Mouse (Mus musculus) neural tube, embryonic 15.5 days (tissue): ENCODE data around the gene Tnni3k. TPM values are rescaled to one million over a fixed set of nuclear protein-coding genes. Genes with fewer than 3 reads are reported as not detected.

Experiments
- ATAC-seq: fragments of 200-750 bp; cut with Nextera tagmentation; 2 replicates; pipeline ENCODE4 v1.8.0; 2017; ENCODE audit warnings: mild to moderate bottlenecking, moderate TSS enrichment, moderate library complexity; ENCODE audit not compliant: low FRiP score
- H3K27ac ChIP-seq: fragments of 300-500 bp; sonication (generic); replicated peaks from 2 replicates; pipeline ENCODE4 v1.5.1; 2015; ENCODE audit warnings: mild to moderate bottlenecking, inconsistent platforms
- H3K27me3 ChIP-seq: fragments of 300-500 bp; sonication (generic); replicated peaks from 2 replicates; pipeline ENCODE4 v1.6.1; 2015; ENCODE audit warnings: inconsistent platforms
- H3K36me3 ChIP-seq: fragments of 300-500 bp; sonication (generic); 2 replicates; pipeline ENCODE4 v1.6.1; 2015; ENCODE audit warnings: inconsistent platforms
- H3K4me1 ChIP-seq: fragments of 300-500 bp; sonication (generic); 2 replicates; pipeline ENCODE4 v1.6.1; 2015; ENCODE audit warnings: inconsistent platforms
- H3K4me2 ChIP-seq: fragments of 300-500 bp; sonication (generic); 2 replicates; pipeline ENCODE4 v1.6.1; 2015; ENCODE audit warnings: inconsistent platforms, mild to moderate bottlenecking, moderate library complexity
- H3K4me3 ChIP-seq: fragments of 300-500 bp; sonication (generic); replicated peaks from 2 replicates; pipeline ENCODE4 v1.5.1; 2015; ENCODE audit warnings: mild to moderate bottlenecking, inconsistent platforms
- H3K9ac ChIP-seq: fragments of 300-500 bp; sonication (generic); replicated peaks from 2 replicates; pipeline ENCODE4 v1.6.1; 2015; ENCODE audit warnings: mild to moderate bottlenecking, inconsistent platforms
- H3K9me3 ChIP-seq: fragments of 300-500 bp; sonication (generic); replicated peaks from 2 replicates; pipeline ENCODE4 v1.6.1; 2016; ENCODE audit warnings: inconsistent platforms
- WGBS: fragments of 180-500 bp; shearing (Covaris S2); methylation state at CpG from one replicate; pipeline ENCODE4 v1.1.7; 2015; ENCODE audit warnings: mixed read lengths; 5-methylcytosine and 5-hydroxymethylcytosine counted together
- polyA plus RNA-seq: library from polyadenylated mRNA; unstranded; fragments of >200 nt; fragmentation: Nextera tagmentation; extraction: Ambion mirVana; gene quantifications from 2 replicates; pipeline ENCODE4 v1.2.1, GENCODE M21; 2015

Tnni3k gene
- polyA plus RNA-seq, 1 experiment from 2014 or later, result 0.06 TPM

DNA sequence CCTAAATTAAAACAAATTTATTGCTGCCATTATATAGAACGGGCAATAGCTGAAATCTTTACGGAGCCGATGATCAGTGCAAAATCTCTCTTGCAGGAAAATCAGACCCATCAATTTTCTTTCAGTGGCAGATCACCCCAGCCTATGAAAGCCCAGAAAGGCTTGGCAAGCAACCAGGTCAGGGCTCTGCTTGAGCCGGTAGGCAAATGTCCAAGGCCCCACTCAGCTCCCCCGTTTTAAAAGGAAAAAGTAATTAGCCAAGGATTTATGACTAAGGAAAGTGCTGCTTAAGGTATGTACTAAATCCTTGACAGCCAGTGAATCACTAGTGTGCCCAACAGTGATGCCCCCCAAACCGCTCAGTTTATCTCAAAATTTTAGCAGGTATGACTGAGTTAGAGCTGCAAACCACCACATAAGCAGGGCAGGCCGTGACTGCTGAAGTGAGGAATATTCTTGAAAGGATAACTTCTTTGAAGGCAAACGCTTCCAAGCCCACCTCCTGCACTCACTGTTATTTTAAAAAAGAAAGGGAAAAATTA lies 254.2 kb downstream of the Tnni3k start:
- H3K36me3 ChIP-seq, result no peaks in the 10 kb centered on the region
- WGBS, result 30% methylated on average over 8 of the region's 8 CpGs
- peaks cover 17% of the 10 kb centered on the region for H3K4me1 ChIP-seq
- no peak overlapping the region for H3K27ac ChIP-seq
- no peak overlapping the region for H3K4me3 ChIP-seq
- ATAC-seq, result peak; percentile 67
- no peaks in the 10 kb centered on the region for H3K27me3 ChIP-seq
- no peaks in the 10 kb centered on the region for H3K9me3 ChIP-seq
- peak overlapping the region; percentile 24; the same call in 1 of the 2 replicates for H3K4me2 ChIP-seq
- no peak overlapping the region for H3K9ac ChIP-seq

DNA sequence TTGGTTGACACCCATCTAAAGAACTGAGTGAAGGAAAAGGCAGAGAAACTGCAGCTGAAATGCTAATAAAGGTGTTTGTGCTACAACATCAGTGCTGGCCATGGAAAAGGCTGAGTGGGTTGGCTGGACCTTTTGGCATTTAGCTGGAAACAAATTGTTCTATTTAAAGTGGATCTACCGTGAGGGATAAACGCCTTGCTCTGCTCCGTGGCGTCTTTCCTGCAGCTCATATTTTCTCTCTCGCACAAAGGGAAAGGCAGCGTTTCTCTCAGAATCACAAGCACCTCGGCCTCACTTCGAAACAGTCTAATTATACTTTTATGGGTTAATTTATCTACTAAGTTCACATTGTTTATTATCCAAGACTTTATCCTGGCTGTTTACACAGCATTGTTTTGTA lies 254.8 kb downstream of the Tnni3k start:
- H3K4me1 ChIP-seq, result peaks cover 16% of the 10 kb centered on the region
- peak overlapping the region; percentile 68 for H3K27ac ChIP-seq
- H3K4me3 ChIP-seq, result no peak overlapping the region
- H3K9me3 ChIP-seq, result no peaks in the 10 kb centered on the region
- ATAC-seq, result no peak; the same call in 1 of the 2 replicates
- 7% methylated on average over 8 of the region's 8 CpGs for WGBS
- H3K27me3 ChIP-seq, result no peaks in the 10 kb centered on the region
- no peaks in the 10 kb centered on the region for H3K36me3 ChIP-seq
- peak overlapping the region; percentile 24 for H3K4me2 ChIP-seq
- no peak overlapping the region for H3K9ac ChIP-seq

DNA sequence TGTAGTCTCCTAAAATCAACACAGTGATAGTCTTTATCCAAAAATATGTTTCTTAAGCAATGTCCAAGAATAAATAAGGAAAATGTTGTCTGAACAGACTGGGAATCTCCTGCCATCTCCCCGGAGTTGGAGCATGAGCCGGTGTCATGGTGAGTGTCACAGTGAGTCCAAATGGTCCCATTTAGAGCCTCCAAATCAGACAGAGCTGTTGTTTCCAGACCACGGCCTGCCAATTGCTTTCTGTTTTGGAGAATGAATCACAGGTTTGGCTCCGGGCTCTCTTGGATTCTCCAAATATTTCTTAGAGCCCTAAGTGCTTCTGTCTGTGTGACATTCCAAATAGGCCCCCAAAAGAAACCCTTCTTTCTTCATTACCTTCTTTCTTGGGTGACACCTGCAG lies 256.4 kb downstream of the Tnni3k start:
- peaks cover 16% of the 10 kb centered on the region for H3K4me1 ChIP-seq
- no peak overlapping the region for H3K4me2 ChIP-seq
- H3K9ac ChIP-seq, result no peak overlapping the region
- 77% methylated on average over 4 of the region's 4 CpGs for WGBS
- no peak overlapping the region for H3K27ac ChIP-seq
- H3K36me3 ChIP-seq, result no peaks in the 10 kb centered on the region
- no peaks in the 10 kb centered on the region for H3K27me3 ChIP-seq
- no peaks in the 10 kb centered on the region for H3K9me3 ChIP-seq
- no peak for ATAC-seq
- H3K4me3 ChIP-seq, result no peak overlapping the region

DNA sequence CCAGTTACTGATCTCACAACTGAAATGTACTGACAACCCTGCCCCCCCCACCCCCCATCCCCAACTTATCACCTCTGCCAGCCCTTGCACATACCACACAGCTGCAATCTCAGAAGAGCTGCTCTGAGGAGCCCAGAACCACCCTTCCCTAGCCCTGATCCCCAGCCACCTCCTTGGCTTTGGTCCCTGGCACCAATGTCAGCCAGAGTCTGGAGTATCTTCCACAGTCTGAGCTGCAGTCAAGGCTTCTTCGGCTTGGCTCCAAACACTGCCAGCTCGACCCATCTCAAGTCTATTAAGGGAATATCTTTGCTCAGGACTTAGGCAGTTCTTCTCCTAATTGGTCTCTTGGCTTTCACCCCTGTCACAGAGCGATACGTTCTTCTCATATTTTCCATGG lies 261.6 kb downstream of the Tnni3k start:
- Histone ChIP-seq H3K36me3 (no peaks in the 10 kb centered on the region), H3K4me3 (no peak overlapping the region), H3K9ac (no peak overlapping the region), H3K27ac (no peak overlapping the region), H3K9me3 (no peaks in the 10 kb centered on the region), H3K27me3 (no peaks in the 10 kb centered on the region), H3K4me2 (no peak overlapping the region), H3K4me1 (0 out of 2 replicates have a peak, but pooled peaks cover 2% of the 10 kb centered on the region)
- WGBS, result 69% methylated on average over 4 of the region's 4 CpGs
- no peak for ATAC-seq

DNA sequence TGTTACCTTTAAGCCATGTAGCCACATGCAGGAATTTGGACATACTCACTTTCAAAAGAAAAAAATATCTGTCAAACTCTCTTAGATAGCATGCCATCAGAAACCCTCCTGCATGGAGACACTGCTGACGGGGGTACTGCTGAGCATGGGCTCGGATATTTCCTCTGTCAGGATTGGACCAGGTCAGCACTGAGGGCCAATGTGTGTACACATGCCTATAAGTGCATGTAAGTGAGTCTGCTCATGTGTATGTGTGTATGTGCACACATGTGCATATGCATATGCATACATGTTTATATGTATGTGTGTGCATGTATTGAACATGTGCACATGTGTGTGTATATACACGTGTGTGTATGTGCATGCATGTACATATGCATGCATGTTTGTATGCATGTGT lies 267.6 kb downstream of the Tnni3k start:
- H3K9ac ChIP-seq, result no peak overlapping the region
- H3K4me1 ChIP-seq, result 0 out of 2 replicates have a peak, but pooled peaks cover 2% of the 10 kb centered on the region
- no peak overlapping the region for H3K4me3 ChIP-seq
- H3K27me3 ChIP-seq, result no peaks in the 10 kb centered on the region
- no peak overlapping the region for H3K27ac ChIP-seq
- no peaks in the 10 kb centered on the region for H3K9me3 ChIP-seq
- WGBS, result 91% methylated on average over 3 of the region's 3 CpGs
- no peak for ATAC-seq
- H3K4me2 ChIP-seq, result no peak overlapping the region
- no peaks in the 10 kb centered on the region for H3K36me3 ChIP-seq

DNA sequence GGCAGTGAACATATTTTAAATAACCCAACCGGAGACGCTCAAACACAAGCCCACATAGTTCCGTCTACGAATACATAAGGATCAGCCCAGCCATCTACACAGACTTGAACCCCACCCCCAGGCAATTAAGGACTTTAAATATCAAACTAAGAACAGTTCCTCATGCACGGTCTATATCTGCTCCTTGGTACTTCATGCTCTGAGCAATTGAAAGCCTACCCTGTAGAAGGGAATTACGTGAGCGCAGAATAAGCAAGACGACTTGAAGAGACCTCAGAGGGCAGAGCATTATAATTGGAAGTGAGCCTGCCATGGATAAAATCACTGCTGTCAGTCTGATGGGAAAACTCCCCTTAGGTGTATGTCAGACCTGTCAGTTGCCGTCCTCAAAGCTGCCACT lies 268.9 kb downstream of the Tnni3k start:
- Histone ChIP-seq H3K27me3 (no peaks in the 10 kb centered on the region), H3K36me3 (no peaks in the 10 kb centered on the region), H3K4me3 (no peak overlapping the region), H3K27ac (no peak overlapping the region), H3K9ac (no peak overlapping the region), H3K9me3 (no peaks in the 10 kb centered on the region), H3K4me1 (no peaks in the 10 kb centered on the region), H3K4me2 (no peak overlapping the region)
- 92% methylated on average over 9 of the region's 9 CpGs for WGBS
- no peak for ATAC-seq

DNA sequence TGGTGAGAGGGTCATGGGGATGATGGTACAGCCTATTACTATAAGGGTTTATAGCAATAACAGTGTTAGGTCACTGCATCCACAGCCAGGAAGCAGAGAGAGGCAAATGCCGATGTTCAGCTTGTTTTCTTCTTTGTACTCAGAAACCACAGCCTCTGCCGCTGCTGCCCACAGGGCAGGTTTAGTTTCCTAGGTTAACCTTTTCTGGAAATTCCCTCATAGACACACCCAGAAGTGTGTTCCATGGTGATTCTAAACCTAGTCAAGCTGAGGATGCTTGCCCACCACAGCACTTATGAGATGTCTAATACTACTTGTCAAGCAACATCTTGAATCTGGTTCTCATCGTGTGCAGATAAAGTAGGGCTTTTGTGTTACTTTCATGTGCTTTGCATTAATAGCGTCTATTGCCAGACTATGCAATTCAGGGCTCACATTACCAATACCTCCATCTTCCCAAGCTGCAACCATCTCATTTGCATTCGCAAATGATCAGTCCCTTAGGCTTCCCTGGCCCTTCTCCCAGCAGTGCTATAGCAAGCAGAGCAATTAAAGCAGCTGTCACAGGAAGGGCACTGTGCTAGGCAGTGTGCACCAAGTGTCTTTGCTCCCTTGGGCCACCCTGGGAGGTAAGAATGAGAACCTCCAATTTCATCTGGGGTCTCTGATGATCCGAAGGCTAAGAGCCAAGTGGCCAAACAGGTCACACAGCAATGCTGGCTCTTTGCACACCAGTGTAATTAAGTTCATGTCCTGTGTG lies 276.2 kb downstream of the Tnni3k start:
- no peak overlapping the region for H3K4me3 ChIP-seq
- ATAC-seq, result peak; percentile 62; the same call in 1 of the 2 replicates
- H3K4me1 ChIP-seq, result peaks cover 19% of the 10 kb centered on the region
- H3K9me3 ChIP-seq, result no peaks in the 10 kb centered on the region
- no peak overlapping the region for H3K27ac ChIP-seq
- H3K27me3 ChIP-seq, result no peaks in the 10 kb centered on the region
- no peak overlapping the region for H3K9ac ChIP-seq
- no peak overlapping the region for H3K4me2 ChIP-seq
- H3K36me3 ChIP-seq, result no peaks in the 10 kb centered on the region
- 37% methylated on average over 6 of the region's 6 CpGs for WGBS

DNA sequence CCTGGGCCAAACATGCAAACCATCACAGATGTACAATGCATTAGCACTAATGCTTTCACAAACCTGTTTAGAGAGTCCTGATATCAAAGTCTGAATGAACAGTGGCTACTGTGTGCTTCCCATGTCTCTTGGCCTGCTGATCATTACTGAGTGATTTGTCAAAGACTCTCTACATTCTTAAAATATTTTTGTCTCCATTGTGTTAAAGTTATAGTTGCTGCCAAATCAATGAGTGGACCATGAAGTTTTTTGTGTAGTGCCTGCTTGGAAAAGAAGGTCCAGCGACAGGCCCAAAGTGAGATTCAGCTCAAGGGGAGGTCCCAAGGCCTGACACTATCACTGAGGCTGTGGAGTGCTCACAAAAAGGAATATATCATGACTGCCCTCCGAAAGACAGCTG lies 283.6 kb downstream of the Tnni3k start:
- Histone ChIP-seq H3K36me3 (no peaks in the 10 kb centered on the region), H3K4me2 (no peak overlapping the region), H3K4me3 (no peak overlapping the region), H3K9me3 (no peaks in the 10 kb centered on the region), H3K9ac (no peak overlapping the region), H3K27me3 (no peaks in the 10 kb centered on the region), H3K27ac (no peak overlapping the region), H3K4me1 (no peaks in the 10 kb centered on the region)
- ATAC-seq, result no peak
- 88% methylated on average over 2 of the region's 2 CpGs for WGBS

DNA sequence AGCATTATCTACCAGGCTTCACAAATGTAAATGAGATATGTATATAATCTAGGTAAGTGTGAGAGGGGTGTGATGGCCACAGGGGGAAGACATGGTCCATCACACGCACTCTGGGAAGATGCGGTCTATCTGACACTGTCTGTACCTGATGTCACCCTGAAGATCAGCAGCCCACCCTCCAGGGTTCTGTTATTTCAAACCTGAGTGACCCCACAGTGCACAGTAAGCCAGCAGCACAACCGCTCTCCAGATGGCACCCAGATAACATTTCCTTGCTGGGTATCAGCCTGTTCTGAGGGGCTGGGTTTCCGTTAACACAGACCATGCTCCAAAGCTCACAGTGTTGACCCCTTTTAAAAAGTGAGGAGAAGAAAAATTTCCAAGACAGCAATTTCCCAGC lies 288.9 kb downstream of the Tnni3k start:
- no peak for ATAC-seq
- H3K9ac ChIP-seq, result no peak overlapping the region
- H3K27ac ChIP-seq, result no peak overlapping the region
- no peaks in the 10 kb centered on the region for H3K9me3 ChIP-seq
- WGBS, result 95% methylated on average over 4 of the region's 4 CpGs
- no peaks in the 10 kb centered on the region for H3K4me1 ChIP-seq
- no peak overlapping the region for H3K4me2 ChIP-seq
- H3K27me3 ChIP-seq, result no peaks in the 10 kb centered on the region
- H3K4me3 ChIP-seq, result no peak overlapping the region
- H3K36me3 ChIP-seq, result no peaks in the 10 kb centered on the region

DNA sequence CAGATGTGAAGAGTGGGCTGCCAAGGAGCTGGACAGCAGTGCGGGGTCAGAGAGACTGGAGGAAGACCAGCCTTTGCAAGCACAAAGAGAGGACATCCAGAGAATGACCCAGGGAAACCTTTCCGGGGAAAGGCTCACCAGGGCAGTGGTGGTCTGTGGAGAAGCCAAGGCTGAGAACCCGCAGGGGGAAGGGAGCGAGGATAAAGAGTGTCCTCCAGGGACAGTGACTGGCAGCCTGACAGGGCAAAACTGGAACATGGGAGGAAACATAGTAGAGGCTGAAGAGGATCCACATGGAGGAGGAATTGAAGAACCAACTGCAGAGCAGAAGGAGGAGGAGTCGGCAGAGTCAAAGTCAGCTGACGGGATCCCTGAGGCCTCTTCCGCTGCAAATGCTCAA lies 291.1 kb downstream of the Tnni3k start:
- 82% methylated on average over 7 of the region's 7 CpGs for WGBS
- Histone ChIP-seq H3K4me1 (no peaks in the 10 kb centered on the region), H3K4me2 (no peak overlapping the region), H3K36me3 (no peaks in the 10 kb centered on the region), H3K27ac (no peak overlapping the region), H3K4me3 (no peak overlapping the region), H3K9ac (no peak overlapping the region), H3K27me3 (no peaks in the 10 kb centered on the region), H3K9me3 (no peaks in the 10 kb centered on the region)
- no peak for ATAC-seq

DNA sequence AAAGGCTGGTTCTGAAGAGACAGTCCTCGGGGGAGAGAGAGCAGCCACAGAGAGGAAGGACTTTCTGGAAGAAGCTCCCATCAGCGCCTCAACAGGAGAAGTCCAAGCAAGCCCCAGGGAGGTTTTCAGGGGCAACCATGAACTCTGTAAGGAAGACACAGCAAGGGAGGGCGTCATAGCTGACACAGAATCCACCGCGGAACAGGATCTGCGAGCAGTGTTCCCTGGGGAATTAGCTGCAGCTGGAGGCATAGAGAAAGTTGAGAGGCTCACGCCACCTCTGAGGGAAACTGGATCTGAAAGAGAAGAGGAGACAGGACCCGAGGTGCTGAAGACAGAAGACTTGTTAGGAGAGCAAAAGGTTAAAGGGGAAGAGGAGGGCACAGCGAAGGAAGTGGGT lies 291.8 kb downstream of the Tnni3k start:
- ATAC-seq, result no peak
- Histone ChIP-seq H3K9me3 (no peaks in the 10 kb centered on the region), H3K27me3 (no peaks in the 10 kb centered on the region), H3K4me1 (no peaks in the 10 kb centered on the region), H3K36me3 (no peaks in the 10 kb centered on the region), H3K4me2 (no peak overlapping the region), H3K27ac (no peak overlapping the region), H3K4me3 (no peak overlapping the region), H3K9ac (no peak overlapping the region)
- WGBS, result 75% methylated on average over 9 of the region's 9 CpGs

DNA sequence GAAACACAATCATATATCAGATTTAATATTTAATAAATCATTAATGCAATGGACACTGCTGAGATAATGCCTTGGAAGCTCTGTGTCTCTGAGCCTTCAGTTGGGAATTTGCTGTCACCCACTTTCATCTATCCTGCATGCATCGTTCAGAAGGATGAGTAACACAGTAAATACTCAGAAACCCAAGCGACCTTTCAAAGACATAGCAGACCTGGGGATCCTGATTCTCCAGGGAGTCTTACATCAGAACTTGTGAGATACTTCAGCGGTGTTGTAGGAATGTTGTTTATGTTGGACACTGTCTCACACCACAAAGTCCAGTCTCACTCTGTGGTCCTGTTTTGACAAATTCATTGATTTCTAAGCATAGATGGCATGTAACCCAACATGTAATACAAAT lies 294.1 kb downstream of the Tnni3k start:
- 79% methylated on average over 3 of the region's 3 CpGs for WGBS
- Histone ChIP-seq H3K9me3 (no peaks in the 10 kb centered on the region), H3K4me3 (no peak overlapping the region), H3K4me1 (peaks cover 6% of the 10 kb centered on the region), H3K27ac (no peak overlapping the region), H3K4me2 (no peak overlapping the region), H3K36me3 (no peaks in the 10 kb centered on the region), H3K27me3 (no peaks in the 10 kb centered on the region), H3K9ac (no peak overlapping the region)
- no peak for ATAC-seq
